Comparison of ENCODE assay signal across 8 mouse cellular contexts in genomic region chr14:118616698-118617311, GRCm38 (mm10).
DNase-seq lines count a peak whose midpoint lies in the region; ATAC-seq and TF ChIP-seq lines count a peak whose summit lies in the region.

No protein-coding gene starts in this region.

- WGBS in kidney, embryonic 15.5 days, result 69% methylated on average over 12 of the region's 12 CpGs
- WGBS in midbrain, embryonic 11.5 days, result 73% methylated on average over 12 of the region's 12 CpGs
- 65% methylated on average over 12 of the region's 12 CpGs for WGBS in small intestine, adult 2 months

- H3K36me3 ChIP-seq in kidney, embryonic 15.5 days, result no peaks in the 10 kb centered on the region
- H3K36me3 ChIP-seq in midbrain, embryonic 11.5 days (ENCODE audit: control insufficient read depth, insufficient read depth, low read length), result no peaks in the 10 kb centered on the region
- H3K36me3 ChIP-seq in small intestine, adult 2 months (ENCODE audit: control insufficient read depth, insufficient read depth, low read length), result no peaks in the 10 kb centered on the region

- no peak for TF ChIP-seq POLR2A in small intestine, adult 2 months (IDR thresholded peaks at IDR 0.05; ENCODE audit: low read depth, low read length)

- ATAC-seq in kidney, embryonic 15.5 days (replicated peaks; ENCODE audit: low FRiP score), result no peak
- ATAC-seq in hematopoietic stem cell, adult 5-6 weeks (replicated peaks in 1 of 2; ENCODE audit: insufficient read depth in 1 of 2, low FRiP score in 2 of 2, low TSS enrichment in 1 of 2, low read depth in 1 of 2, poor library complexity in 2 of 2, severe bottlenecking in 2 of 2), result peak; percentile 73 to 75; a peak in 3 of 4 replicates
- ATAC-seq in midbrain, embryonic 11.5 days (ENCODE audit: low FRiP score), result no peak

- peak; percentile 76; the same call in 1 of the 2 replicates for TF ChIP-seq CTCF in small intestine, adult 2 months (IDR thresholded peaks at IDR 0.05; ENCODE audit: extremely low read depth, insufficient read length, insufficient replicate concordance, low read depth, low read length)

- DNase-seq in kidney, adult 18-20 months, result peak; percentile 59
- peak; percentile 33 for DNase-seq in adrenal gland, adult 8-10 months
- DNase-seq in embryo, embryonic 11 days, result peak; percentile 63
- peak; percentile 66 to 83 for DNase-seq in layer of hippocampus, postnatal 14 days (ENCODE audit: low spot score in 2 of 2)
- DNase-seq in midbrain, embryonic 11.5 days (ENCODE audit: low spot score, missing footprints), result peak; percentile 91

- H3K27ac ChIP-seq in kidney, embryonic 15.5 days, result no peak overlapping the region
- H3K27ac ChIP-seq in midbrain, embryonic 11.5 days (ENCODE audit: low read depth, low read length), result no peak overlapping the region
- no peak overlapping the region for H3K27ac ChIP-seq in small intestine, adult 2 months (ENCODE audit: insufficient read depth, low read depth, low read length)

- H3K4me3 ChIP-seq in kidney, embryonic 15.5 days (replicated peaks), result no peak overlapping the region
- H3K4me3 ChIP-seq in midbrain, embryonic 11.5 days (ENCODE audit: low read depth, low read length), result no peak overlapping the region
- no peak overlapping the region for H3K4me3 ChIP-seq in small intestine, adult 2 months (ENCODE audit: low read depth, low read length)

- H3K9ac ChIP-seq in kidney, embryonic 15.5 days, result no peak overlapping the region
- no peak overlapping the region for H3K9ac ChIP-seq in midbrain, embryonic 11.5 days (ENCODE audit: low read length)

- no peaks in the 10 kb centered on the region for H3K9me3 ChIP-seq in kidney, embryonic 15.5 days (replicated peaks)
- no peaks in the 10 kb centered on the region for H3K9me3 ChIP-seq in midbrain, embryonic 11.5 days (ENCODE audit: control insufficient read depth, low read length)

- H3K27me3 ChIP-seq in kidney, embryonic 15.5 days, result no peaks in the 10 kb centered on the region
- no peaks in the 10 kb centered on the region; the same call in 1 of the 2 replicates for H3K27me3 ChIP-seq in midbrain, embryonic 11.5 days (ENCODE audit: control insufficient read depth, insufficient read depth, low read length)
- no peaks in the 10 kb centered on the region for H3K27me3 ChIP-seq in small intestine, adult 2 months (ENCODE audit: control insufficient read depth, insufficient read depth, low read length)

- no peak overlapping the region for H3K4me2 ChIP-seq in kidney, embryonic 15.5 days
- no peak overlapping the region for H3K4me2 ChIP-seq in midbrain, embryonic 11.5 days

- no peaks in the 10 kb centered on the region for H3K4me1 ChIP-seq in kidney, embryonic 15.5 days
- no peaks in the 10 kb centered on the region for H3K4me1 ChIP-seq in midbrain, embryonic 11.5 days (ENCODE audit: control insufficient read depth, insufficient read depth, low read length)
- H3K4me1 ChIP-seq in small intestine, adult 2 months (ENCODE audit: control insufficient read depth, insufficient read depth, insufficient read length, low read length), result peaks cover 5% of the 10 kb centered on the region

Comparison
In these comparisons a context has a peak if more than half of its experiments do, and no peak if none do; other contexts are left out.
1. DNase-seq: peak in every context shown above with its lines; median percentile 91 in midbrain, embryonic 11.5 days; 74 in layer of hippocampus, postnatal 14 days; 63 in embryo, embryonic 11 days; 59 in kidney, adult 18-20 months; 33 in adrenal gland, adult 8-10 months.
2. ATAC-seq: peak in hematopoietic stem cell, adult 5-6 weeks (2 of 2); none in kidney, embryonic 15.5 days (single experiment) and midbrain, embryonic 11.5 days (single experiment).